Mouse (Mus musculus) cerebellum, postnatal 25 days (tissue): ENCODE results near the gene Naa35.

Experiments used
- DNase-seq, 2 experiments: peaks; one replicate each; pipeline ENCODE4 v3.0.0; 2021; ENCODE audit warnings: mixed read lengths in 2 of 2

The Naa35 gene

GRCm38 (mm10) chr13:59584947-59585647 is at the start of gene Naa35, which contains the start of gene Agtpbp1:
Gene Naa35 (plus strand): TSS chr13:59585259.
Gene Agtpbp1 (minus strand): TSS chr13:59585227.
- DNase-seq: peak; percentile 99 to 100

DNA sequence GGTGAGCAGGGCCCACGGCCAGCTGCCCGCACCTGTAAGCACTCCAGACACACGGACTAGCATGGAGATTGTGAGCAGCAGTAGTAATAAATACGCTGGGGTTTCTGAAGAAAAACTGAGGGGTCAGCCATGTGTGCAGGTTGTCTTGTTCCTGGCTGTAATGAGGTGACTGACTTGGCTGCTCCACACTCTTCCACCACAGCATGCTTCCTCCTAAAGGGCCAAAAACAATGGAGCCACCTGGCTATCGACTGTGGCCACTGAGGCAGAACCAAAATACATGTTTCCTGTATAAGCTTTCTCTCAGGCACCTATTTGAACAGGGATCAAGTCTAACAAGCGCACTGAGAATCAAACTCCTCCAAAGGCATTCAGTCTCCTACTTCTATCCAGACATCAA is 49.3 kb upstream of the Naa35 start:
- peak; percentile 65 to 68 for DNase-seq

- DNase-seq: no peak
Measured at GRCm38 (mm10) chr13:59536631-59537030, 48.4 kb upstream of the Naa35 start.

GRCm38 (mm10) chr13:59538661-59539060 is 46.4 kb upstream of the Naa35 start:
- no peak for DNase-seq

DNA sequence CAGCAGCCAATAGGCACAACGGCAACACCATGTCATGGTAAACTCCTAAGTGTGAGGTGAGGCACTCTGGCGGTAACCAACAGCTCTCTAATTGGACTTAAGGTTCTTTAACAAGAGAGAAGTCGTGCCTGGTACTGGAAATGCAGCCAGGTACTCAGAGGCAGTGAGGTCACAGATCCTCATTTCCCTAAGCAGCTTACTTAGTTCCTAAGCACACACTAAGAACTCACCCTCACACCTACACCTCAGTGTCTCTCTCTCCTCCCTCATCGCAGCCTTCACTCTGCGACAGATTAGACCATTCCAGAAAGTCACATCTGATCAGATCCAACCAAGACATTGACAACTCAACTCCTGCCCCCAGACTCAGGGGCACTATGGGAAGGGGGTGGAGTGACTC is 45.0 kb upstream of the Naa35 start:
- DNase-seq: no peak

- DNase-seq: no peak
Measured at GRCm38 (mm10) chr13:59542411-59542810, 42.6 kb upstream of the Naa35 start.

- DNase-seq: peak; percentile 12 to 47
Measured at GRCm38 (mm10) chr13:59547091-59547490, 38.0 kb upstream of the Naa35 start.

DNA sequence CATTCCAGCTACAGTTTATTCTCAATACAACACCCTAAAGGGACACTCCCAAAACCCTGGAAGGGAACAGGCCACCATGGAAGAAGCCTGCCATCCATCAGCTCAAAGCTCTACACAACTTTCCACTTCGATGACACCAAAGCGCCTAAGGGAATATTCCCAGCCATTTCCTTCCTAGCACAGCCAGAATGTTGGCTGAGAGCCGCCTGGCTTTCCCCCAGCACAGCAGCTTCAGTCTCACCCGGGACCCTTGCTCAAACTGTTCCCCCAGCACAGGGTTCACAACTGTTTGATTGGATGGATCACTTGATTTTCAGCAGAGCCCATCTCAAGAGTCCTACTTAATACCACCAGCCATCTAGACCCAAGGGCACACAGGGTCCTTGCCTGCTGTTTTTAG is 37.3 kb upstream of the Naa35 start:
- DNase-seq: peak; percentile 17 to 40

DNA sequence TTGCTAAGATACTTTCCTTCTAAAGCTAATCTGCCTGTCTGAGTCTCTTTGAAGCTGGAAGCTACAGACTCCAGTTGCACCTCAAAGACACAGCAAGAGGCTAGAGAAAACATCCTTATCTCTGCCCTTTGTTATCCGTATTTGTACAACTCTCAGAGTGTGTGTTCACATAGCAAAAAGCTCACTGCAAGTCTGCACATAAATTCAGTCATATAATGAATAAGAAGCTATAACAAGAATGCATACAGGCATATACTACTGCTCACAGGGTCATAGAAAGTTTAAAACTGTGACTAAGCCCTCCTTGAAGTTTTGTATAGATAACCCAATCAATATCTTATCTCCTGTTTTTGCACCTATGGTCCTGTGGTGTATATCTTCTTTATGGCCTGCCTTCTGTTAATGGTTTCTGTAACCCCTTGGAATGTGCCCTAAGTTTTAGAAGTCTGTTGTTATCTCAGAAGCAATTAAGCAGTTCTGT is 35.7 kb upstream of the Naa35 start:
- no peak for DNase-seq

DNA sequence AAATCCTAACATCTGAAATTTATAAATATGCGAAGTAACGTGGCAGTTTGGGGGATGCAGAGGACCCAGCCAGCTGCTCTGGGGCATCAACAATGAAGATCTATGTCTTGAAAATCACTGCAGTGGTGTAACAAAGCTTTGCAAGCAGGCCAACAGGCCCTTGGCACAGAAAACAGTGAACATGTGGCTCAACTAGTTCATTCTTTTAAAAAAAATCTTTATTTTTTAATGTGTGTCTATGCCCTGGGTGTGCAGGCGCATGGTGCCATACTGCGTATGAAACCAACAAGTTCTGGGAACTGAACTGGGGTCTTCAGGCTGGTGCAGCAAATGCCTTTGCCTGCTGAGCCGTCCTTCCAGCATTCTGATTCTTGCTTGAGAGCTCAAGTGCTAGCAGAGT is 32.8 kb upstream of the Naa35 start:
- peak; percentile 29 to 41 for DNase-seq

- DNase-seq: peak; percentile 85 to 88
Measured at GRCm38 (mm10) chr13:59552751-59553150, 32.3 kb upstream of the Naa35 start.

DNA sequence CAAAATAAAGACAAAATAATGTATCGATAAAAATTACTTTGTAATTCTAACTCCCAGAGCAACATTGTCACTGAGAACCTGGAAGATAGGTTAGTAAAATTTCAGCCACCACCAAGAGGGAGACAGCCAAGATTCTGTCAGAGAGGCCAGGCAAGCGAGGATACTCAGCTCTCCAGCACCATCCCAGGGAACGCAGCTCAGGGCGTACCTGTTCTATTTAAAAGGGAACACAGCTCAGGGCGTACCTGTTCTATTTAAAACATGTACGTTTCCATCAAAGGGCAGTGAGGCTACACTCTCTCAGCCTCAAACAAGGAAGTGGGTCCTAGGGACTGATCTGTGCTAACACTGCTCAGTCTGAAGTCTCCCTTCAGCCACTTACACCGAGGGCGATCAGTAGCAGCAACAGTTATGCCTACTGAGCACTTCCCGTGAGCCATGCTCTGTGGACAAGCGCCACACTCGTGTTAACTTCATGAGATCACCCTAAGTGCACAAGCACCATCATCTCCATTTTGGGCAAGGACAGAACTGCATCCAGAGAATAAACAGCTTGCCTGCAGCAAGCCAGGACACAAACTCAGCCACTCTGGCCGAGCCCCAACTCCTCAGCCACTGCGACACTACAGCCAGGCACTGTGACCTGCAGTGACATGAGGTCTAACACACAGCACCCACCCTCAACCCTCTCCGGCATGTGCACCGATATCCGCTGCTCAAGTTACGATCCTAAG is 30.1 kb upstream of the Naa35 start:
- peak; percentile 73 to 79 for DNase-seq

DNA sequence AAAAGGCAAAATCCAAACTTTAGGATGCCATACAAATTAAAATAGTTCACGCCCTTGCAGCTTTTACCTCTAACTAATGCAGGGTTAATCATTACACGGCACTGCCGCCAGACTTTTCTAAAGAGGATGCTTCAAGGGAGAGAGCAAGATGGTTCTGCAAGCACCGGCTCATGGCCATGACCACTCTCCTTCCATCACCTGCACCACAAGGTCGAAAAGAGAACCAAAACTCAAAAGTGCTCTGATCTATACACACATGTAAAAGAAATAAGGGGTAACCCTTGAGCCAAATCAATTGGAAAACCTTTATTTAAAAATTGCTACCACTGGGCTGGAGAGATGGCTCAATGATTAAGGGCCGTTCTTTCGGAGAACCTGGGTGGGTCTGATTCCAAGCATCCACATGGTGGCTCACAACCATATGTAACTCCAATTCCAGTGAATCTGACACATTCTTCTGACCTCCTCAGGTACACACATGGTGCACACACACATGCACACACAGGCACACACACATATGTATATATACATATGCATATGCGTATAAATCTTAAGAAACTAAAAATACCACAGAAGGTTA is 29.4 kb upstream of the Naa35 start:
- DNase-seq: peak in 1 of 2 experiments; percentile 37

DNA sequence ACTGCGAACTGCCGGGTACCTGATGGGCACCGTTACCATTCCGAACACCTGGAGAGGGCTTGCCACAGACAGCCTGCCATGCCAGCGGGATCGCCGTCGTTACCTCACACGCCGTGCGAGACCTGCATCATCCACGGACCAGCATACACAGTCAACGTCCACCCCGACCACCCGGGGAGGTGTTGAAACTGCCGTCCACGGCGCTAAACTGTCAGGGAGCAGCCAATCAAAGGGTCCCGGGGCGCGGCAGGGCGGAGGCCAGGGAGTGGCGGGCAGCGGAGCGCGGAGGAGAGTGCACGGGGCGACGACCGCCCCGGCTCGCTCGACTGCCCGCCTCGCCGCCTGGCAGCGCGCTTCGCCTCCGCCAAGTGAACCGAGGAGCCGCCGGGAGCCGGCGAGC is 28.4 kb upstream of the Naa35 start:
- DNase-seq: peak; percentile 77 to 82

GRCm38 (mm10) chr13:59557185-59557985 is 27.7 kb upstream of the Naa35 start:
- DNase-seq: peak; percentile 93 to 97

GRCm38 (mm10) chr13:59558776-59559175 is 26.3 kb upstream of the Naa35 start:
- no peak for DNase-seq

GRCm38 (mm10) chr13:59562471-59562870 is 22.6 kb upstream of the Naa35 start:
- DNase-seq: no peak

- no peak for DNase-seq
Measured at GRCm38 (mm10) chr13:59564505-59564904, 20.6 kb upstream of the Naa35 start.

- no peak for DNase-seq
Measured at GRCm38 (mm10) chr13:59564923-59565322, 20.1 kb upstream of the Naa35 start.

DNA sequence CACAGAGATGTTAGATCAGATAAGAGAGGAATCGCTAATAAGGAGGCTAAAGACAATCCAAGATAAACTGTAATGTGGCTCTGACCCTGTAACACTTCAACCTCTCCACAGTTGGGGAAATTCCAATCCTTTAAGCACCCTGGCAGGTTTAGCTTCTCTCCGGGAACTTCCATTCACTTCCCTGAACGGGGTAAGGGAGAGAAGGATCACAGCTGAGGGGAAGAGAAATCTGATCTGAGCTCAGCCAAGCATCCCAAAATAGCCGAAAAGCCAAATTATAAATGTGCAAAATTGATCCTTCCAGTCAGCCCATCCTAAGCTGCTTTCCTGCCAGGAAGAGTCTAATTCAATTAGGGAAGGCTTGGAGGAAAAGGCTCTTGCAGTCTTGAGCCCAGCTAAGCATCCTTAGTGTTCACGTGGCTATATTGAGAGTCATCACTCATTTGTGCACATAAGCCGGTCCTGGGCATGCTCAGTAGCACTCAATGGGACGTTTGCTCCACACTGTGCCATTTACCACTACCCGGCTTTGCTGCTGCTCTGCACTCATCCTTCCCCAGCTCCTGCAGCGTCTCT is 19.0 kb upstream of the Naa35 start:
- DNase-seq: no peak

DNA sequence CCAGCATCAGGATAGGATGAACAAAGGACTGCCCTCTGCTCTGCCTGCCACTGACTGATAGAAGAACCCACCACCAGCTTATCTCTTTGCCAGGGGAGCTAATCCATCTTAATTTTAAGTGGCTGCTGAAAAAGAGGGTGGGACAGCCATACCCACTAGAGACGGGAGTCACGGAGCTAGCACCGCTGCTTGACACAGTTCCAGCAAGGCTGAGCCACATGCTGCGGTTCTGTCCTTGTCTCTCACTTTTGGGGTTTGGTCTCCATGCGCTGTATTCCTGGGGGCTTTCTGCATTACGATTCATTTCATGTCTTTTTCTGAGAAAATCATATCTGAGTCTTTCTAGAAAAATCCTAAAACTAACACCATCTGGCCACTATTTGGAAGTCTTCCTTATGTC is 14.0 kb upstream of the Naa35 start:
- DNase-seq: no peak

DNA sequence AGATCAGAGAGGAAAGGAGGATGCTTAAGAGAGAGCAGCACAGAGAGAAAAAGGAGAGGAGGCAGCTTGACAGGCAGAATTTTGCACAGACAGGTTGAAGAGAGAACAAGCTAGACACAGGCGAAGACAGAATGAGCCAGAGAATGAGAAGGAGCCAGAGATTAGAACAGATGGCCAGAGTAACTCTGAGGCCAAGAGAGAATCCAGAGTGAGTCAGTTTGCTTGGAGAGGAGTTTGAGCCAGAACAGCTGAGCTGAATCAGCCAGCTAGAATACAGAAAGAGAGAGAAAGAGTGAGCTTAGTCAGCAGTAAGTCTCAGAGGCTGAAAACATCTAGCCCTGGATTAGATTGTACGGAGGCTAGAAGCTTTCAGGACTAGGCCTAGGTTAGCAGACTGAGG is 12.5 kb upstream of the Naa35 start:
- peak; percentile 31 to 47 for DNase-seq

- DNase-seq: no peak
Measured at GRCm38 (mm10) chr13:59580954-59581353, 4.1 kb upstream of the Naa35 start.
